Mouse (Mus musculus): Measurements from ENCODE around the gene Psmd13.

The Psmd13 gene

GRCm38 (mm10) chr7:140881696-140882468 lies at the start of gene Psmd13, which contains the start of gene Sirt3:
Gene Psmd13 (plus strand): TSS chr7:140881968.
Gene Sirt3 (minus strand): TSS chr7:140882309.
- peak; percentile 74 for DNase-seq (ENCODE audit: low spot score)

DNA sequence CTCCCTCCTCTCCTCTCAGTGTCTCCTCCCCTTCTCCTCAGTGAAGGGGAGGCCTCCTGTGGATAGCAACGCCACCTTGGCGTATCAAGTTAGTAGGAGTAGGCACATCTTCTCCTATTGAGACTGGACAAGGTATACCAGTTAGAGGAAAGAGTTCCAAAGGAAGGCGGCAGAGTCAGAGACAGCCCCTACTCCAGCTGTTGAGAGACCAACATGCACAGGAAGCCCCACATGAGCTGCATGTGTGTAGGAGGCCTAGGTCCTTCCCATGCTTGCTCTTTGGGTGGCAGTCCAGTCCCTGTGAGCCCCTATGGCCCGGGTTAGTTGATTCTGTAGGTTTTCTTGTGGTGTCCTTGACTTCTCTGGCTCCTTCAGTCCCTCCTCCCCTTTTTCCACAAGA lies 48.4 kb upstream of the Psmd13 start:
- DNase-seq (ENCODE audit: low spot score) = no peak

- no peak for DNase-seq (ENCODE audit: low spot score)
Observed at GRCm38 (mm10) chr7:140834968-140835757, 46.6 kb upstream of the Psmd13 start, which contains the start of gene Urah. Gene Urah (plus strand): TSS chr7:140835018.

DNA sequence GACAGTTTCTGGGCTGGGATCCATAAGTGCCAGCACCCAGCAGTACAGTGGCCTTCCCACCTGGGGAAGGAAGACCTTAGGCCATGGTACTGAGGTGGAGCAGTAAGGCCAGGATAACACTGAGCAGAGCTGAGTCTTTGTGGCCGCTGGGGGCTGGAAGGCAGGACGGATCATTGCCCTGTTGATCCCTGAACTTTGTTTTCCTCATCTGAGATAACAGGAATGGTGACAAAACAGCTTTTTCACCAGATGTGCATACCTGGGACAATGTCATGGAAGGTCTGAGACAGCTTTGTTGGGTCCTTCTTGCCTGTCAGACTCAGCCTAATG lies 46.0 kb upstream of the Psmd13 start:
- no peak for DNase-seq (ENCODE audit: low spot score)

DNA sequence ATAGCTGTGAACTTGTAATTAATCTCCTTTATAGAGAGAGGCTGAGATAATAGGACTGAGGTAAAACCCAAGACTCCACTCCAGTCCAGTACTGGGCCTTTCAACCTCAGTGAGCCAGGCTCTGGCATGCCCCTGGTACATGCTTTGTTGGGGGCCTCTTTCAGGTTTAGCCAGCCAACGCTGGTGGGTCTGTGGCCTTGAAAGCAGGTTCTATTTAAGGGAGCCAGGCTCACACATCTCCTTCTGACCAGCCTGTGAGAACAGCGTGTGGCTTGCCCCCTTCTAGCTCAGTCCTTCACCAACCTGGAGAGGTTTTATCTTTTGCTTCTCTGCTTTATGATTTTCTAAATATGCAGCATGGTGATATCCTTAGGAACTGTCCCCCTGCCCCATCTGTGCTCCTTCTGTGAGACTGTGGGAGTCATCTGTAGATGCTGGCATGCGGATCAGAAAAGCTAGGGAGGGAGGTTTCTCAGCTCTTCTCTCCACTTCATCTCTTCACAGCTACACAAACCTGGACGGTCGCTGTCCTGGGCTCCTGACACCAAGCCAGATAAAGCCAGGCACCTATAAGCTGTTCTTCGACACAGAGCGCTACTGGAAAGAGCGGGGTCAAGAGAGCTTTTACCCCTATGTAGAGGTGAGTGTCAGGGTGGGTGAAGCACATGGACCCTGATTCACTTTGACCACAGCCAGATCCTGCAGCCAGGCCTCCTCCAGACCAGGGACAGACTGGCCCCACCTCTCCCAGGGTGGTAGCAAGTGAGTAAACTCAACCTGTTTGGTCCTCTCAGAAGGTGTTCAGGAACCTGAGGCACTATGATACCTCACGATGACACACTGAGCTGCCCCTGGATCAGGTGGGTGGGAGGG lies 45.3 kb upstream of the Psmd13 start:
- DNase-seq (ENCODE audit: low spot score) = no peak

GRCm38 (mm10) chr7:140839556-140839955 lies 42.2 kb upstream of the Psmd13 start:
- DNase-seq (ENCODE audit: low spot score) = no peak

DNA sequence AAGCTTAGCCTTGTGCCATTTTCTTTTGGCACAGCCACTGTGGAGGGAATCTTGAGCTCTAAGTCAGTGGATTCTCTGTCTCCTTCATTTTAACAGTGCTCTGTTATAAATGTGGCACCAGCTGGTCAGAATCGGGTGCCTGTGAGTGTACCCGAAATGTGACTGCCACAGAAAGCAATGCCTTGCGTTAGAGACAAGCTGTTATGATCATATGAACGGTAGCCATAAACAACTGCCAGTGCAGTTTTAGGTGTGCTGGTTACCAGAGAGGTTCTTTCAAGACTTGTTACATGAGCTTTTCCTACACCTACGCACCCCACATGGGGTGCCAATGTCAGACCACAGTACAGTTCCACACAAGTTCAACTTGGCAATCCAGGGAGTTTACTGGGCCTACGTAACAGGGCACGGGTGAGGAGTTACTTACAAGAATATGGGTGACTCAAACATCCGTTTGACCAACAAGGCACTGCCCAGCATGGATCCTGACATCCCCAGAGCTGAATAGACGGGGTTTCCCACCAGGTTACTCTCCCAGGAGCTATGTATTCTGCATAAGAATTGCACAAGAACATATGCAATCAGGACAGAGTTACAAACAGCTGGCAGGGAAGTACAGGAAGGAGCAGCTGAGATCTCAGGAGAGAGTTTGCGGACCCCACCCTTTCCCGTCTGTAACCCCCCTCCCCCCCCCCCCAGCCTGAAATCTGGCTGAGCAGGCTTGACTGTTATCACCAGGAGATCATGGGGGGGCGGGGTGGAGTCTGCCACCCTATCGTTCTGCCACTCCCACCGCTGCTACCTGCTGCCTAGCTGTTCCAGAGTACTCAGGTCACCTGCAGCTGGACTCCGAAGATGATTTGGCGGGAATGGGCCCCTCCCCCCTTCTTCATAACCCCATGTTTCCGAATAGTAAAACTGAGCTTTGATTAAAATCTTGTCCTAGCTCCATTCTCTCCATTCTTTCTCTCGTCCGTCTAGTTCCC lies 40.7 kb upstream of the Psmd13 start:
- DNase-seq (ENCODE audit: low spot score) = no peak

DNA sequence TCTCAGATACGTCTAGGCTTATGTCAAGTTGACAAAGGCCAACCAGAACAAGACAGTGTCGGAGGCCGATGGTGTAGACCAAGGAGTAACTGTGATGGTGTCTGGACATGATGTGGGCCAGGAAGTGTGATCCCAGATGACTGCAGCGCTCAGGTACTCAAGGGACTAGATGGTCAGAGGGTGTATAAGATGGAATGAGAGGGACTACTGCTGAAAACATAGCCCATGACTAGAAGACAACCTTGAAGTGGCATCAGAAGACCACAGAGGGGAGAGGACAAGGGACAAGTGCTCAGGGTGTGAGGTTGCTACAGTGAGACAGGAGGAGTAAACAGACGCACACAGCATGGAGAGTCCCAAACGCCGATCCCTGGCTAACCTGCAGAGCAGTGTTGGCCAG lies 38.0 kb upstream of the Psmd13 start:
- no peak for DNase-seq (ENCODE audit: low spot score)

GRCm38 (mm10) chr7:140844905-140845665 lies 36.7 kb upstream of the Psmd13 start, which contains the start of gene Scgb1c1:
Gene Scgb1c1 (plus strand): TSS chr7:140845547.
- DNase-seq (ENCODE audit: low spot score) = peak; percentile 82

- DNase-seq (ENCODE audit: low spot score) = no peak
Observed at GRCm38 (mm10) chr7:140845683-140846082, 36.1 kb upstream of the Psmd13 start.

DNA sequence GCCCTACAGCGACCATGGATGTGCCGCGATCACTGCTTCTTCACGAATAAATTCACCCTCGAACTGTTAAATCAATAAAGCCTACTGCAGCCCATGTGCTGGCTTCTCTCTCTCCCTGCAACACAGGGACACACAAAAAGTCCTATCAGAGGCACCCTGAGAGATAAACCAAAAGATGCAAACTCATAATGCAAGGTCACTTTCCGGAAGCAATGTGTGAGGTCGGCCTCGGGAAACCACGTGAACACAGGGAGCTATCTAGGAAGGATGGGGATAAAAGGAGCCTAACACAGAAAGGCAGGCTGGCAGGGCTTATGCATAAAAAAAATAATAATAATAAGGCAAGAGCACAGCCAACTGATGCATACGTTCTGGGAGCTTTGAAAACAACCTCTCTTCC lies 35.1 kb upstream of the Psmd13 start:
- no peak for DNase-seq (ENCODE audit: low spot score)

GRCm38 (mm10) chr7:140847755-140848580 lies 33.8 kb upstream of the Psmd13 start, which contains the start of gene Odf3:
Gene Odf3 (plus strand): TSS chr7:140847805.
- DNase-seq (ENCODE audit: low spot score) = no peak

GRCm38 (mm10) chr7:140848591-140848990 lies 33.2 kb upstream of the Psmd13 start:
- DNase-seq (ENCODE audit: low spot score) = no peak

GRCm38 (mm10) chr7:140851916-140852315 lies 29.9 kb upstream of the Psmd13 start:
- no peak for DNase-seq (ENCODE audit: low spot score)

DNA sequence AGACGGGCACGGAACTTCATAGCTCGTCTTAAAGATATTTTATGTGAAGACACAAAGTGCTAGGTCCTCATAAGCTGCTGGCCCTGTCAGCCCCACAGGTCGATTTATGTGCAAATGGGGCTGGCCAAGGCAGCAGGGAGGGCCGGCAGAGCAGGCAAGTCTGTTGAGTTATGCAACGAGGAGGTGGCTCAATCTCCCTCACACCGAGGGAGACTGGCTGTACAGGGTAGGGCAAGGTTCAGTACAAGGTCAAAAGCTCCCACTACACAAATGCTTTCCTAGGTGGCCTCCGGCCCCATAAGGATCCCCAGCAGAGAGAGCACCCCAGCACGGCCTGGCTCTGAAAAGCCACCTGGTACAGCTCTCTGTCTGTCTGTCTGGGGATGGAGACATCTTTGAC lies 28.4 kb upstream of the Psmd13 start:
- DNase-seq (ENCODE audit: low spot score) = no peak

GRCm38 (mm10) chr7:140854483-140854882 lies 27.3 kb upstream of the Psmd13 start:
- no peak for DNase-seq (ENCODE audit: low spot score)

DNA sequence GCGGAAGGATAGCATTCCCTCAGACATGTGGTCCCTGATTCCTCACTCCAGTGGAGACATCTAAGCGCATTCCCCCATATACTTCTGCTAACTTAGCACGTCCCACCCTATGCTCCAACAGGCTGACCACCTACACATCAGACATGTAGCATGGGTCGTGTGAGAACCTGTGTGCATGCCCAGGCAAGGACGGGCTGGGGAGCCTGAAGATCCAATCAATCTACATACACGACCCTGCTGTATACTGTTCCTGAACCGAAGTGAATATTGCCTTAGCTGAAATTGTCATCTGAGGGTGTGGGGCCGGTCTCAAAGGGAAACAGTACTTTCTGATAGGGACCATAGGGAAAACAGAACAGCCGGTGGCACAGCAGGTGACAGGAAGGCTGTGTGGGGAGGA lies 26.6 kb upstream of the Psmd13 start:
- no peak for DNase-seq (ENCODE audit: low spot score)

- peak; percentile 48 for DNase-seq (ENCODE audit: low spot score)
Observed at GRCm38 (mm10) chr7:140855860-140856784, 25.6 kb upstream of the Psmd13 start, which contains the start of gene Gm45785. Gene Gm45785 (minus strand): TSS chr7:140856331.
